ENCODE assay signal across 21 mouse cellular contexts in genomic region chr12:113130732-113131131, GRCm38 (mm10). TPM values are rescaled to one million over a fixed set of nuclear protein-coding genes. Genes with fewer than 3 reads are reported as not detected.
DNase-seq lines count a peak whose midpoint lies in the region; ATAC-seq and TF ChIP-seq lines count a peak whose summit lies in the region.
"Had no signal": no experiment of that assay in that cellular context is flagged by ENCODE, and none has a peak within 500 bp of the region (broad histone marks: within the 10 kb centered on the region; RNA-seq: fewer than 3 reads in every experiment).

No protein-coding gene starts in this region.

- DNase-seq in heart, adult 11 months = peak; percentile 91
- DNase-seq in heart, postnatal 25 days (ENCODE audit: low spot score) = no peak
- no peak for DNase-seq in MEL (ENCODE audit: low read depth, low spot score)
- DNase-seq in fat pad, adult 2 months (ENCODE audit: extremely low read depth, low read depth, low spot score) = peak; percentile 80
- DNase-seq in liver = no peak
- DNase-seq: adrenal gland, adult 2 months; adrenal gland, adult 8-10 months; adrenal gland, postnatal 10 days; adrenal gland, postnatal 14 days; adrenal gland, postnatal 25 days; B cell, adult 2 months; cerebellum, adult 11 months; cerebellum, adult 11-12 months; cerebellum, adult 18-20 months; cerebellum, adult 2 months had no signal

- no peak for TF ChIP-seq EP300 in MEL (IDR thresholded peaks at IDR 0.05; ENCODE audit: low read depth in 1 of 2, low read length in 2 of 2)

- TF ChIP-seq POLR2A in MEL (IDR thresholded peaks at IDR 0.05; ENCODE audit: control insufficient read depth in 1 of 2, insufficient read depth in 1 of 2, low read depth in 1 of 2, low read length in 2 of 2, poor library complexity in 1 of 2) = no peak; a peak in 1 of 4 replicates

- intact Hi-C loops in heart, postnatal 25 days (cut with DNase I) = no loop called here

- no peak for ATAC-seq in granulocyte monocyte progenitor cell, adult 5-6 weeks (replicated peaks; ENCODE audit: poor library complexity, severe bottlenecking)
- ATAC-seq: activated CD4-positive, CD25-positive, alpha-beta regulatory T cell, adult 4 months; CD4-positive, CD25-positive, alpha-beta regulatory T cell, adult 4 months; Patski had no signal

- H3K27ac ChIP-seq in MEL (ENCODE audit: control insufficient read depth, low read depth, low read length) = no peak overlapping the region

- no peak overlapping the region for H3K9ac ChIP-seq in MEL (ENCODE audit: control insufficient read depth, low read depth, low read length, poor library complexity, severe bottlenecking)

- no peak for TF ChIP-seq CTCF in MEL (IDR thresholded peaks at IDR 0.05 in 2 of 3, conservative IDR thresholded peaks at IDR 0.05 in 1 of 3; ENCODE audit: control insufficient read depth in 1 of 3, insufficient read depth in 1 of 3, low read depth in 2 of 3, low read length in 3 of 3, poor library complexity in 1 of 3, severe bottlenecking in 1 of 3)

- H3K9me3 ChIP-seq in MEL (replicated peaks; ENCODE audit: insufficient read depth, low read length) = no peaks in the 10 kb centered on the region
- H3K9me3 ChIP-seq: G1E had no signal

- no peaks in the 10 kb centered on the region for H3K79me2 ChIP-seq in MEL (ENCODE audit: control insufficient read depth, insufficient read depth, low read length, poor library complexity)

- H3K4me1 ChIP-seq in MEL (ENCODE audit: control insufficient read depth in 1 of 2, insufficient read depth in 2 of 2, low read length in 2 of 2) = no peaks in the 10 kb centered on the region

- H3K4me3 ChIP-seq in MEL (ENCODE audit: control insufficient read depth in 1 of 2, insufficient read depth in 1 of 2, low read depth in 2 of 2, low read length in 2 of 2) = no peak overlapping the region

- H3K27me3 ChIP-seq in MEL (ENCODE audit: control insufficient read depth in 1 of 2, insufficient read depth in 2 of 2, low read length in 2 of 2) = no peaks in the 10 kb centered on the region
- H3K27me3 ChIP-seq: CH12.LX, Patski had no signal

- TF ChIP-seq RAD21 in MEL (IDR thresholded peaks at IDR 0.05; ENCODE audit: low read depth, low read length) = no peak

- peaks cover 0 to 62% of the 10 kb centered on the region in 2 experiments; a peak in 2 of 4 replicates for H3K36me3 ChIP-seq in MEL (ENCODE audit: control insufficient read depth in 1 of 2, insufficient read depth in 2 of 2, low read length in 2 of 2)

TF ChIP-seq in MEL, 35 proteins besides CTCF, POLR2A, EP300 and RAD21:
- no peak for TF ChIP-seq NELFE (IDR thresholded peaks at IDR 0.05; ENCODE audit: low read depth, low read length)
- no peak for TF ChIP-seq MXI1 (IDR thresholded peaks at IDR 0.05; ENCODE audit: low read depth, low read length)
- TF ChIP-seq RCOR1 (IDR thresholded peaks at IDR 0.05; ENCODE audit: low read depth, low read length) = no peak
- 0 out of 2 replicates have a peak, but pooled peaks have one; percentile 22 for TF ChIP-seq POLR2AphosphoS2 (IDR thresholded peaks at IDR 0.05; ENCODE audit: low read length)
- no peak for TF ChIP-seq POLR2AphosphoS5 (IDR thresholded peaks at IDR 0.05; ENCODE audit: borderline replicate concordance, low read depth, low read length)
- TF ChIP-seq USF2 (IDR thresholded peaks at IDR 0.05; ENCODE audit: borderline replicate concordance in 1 of 2, insufficient read depth in 1 of 2, low read depth in 1 of 2, low read length in 2 of 2) = no peak

RNA-seq across cellular contexts. Expression of gene Crip2, which starts 9.3 kb away (rescaled TPM):
- 1,000 to 10,000 TPM; 1,410 to 1,505 TPM for total RNA-seq in heart, postnatal 25 days (2021)
- total RNA-seq in MEL (2012; rRNA removed) = 65.2 and 67.8 TPM in 2 replicates
- 100 to 1,000 TPM in 1 of 2 experiments, not detected in 1; 261 TPM for polyA plus RNA-seq in MEL (2012; ENCODE audit: insufficient read depth in 1 of 2, insufficient read length in 2 of 2, low read depth in 1 of 2, low replicate concordance in 2 of 2, missing spikeins in 1 of 2)
- total RNA-seq in granulocyte monocyte progenitor cell, adult 5-6 weeks (2014; fragmentation: Nextera tagmentation) = not detected in 2 replicates
- total RNA-seq in granulocyte monocyte progenitor cell, adult 5-6 weeks (2017) = 0.46 TPM in 1 of 2 replicates, not detected in the other

RNA-seq across cellular contexts. Expression of gene Crip1, which starts 15.4 kb away (rescaled TPM):
- 100 to 1,000 TPM; 178 to 211 TPM for total RNA-seq in heart, postnatal 25 days (2021)
- total RNA-seq in MEL (2012; rRNA removed) = 419 and 438 TPM in 2 replicates
- 100 to 1,000 TPM in 1 of 2 experiments, not detected in 1; 282 TPM for polyA plus RNA-seq in MEL (2012; ENCODE audit: insufficient read depth in 1 of 2, insufficient read length in 2 of 2, low read depth in 1 of 2, low replicate concordance in 2 of 2, missing spikeins in 1 of 2)
- 161 and 242 TPM in 2 replicates for total RNA-seq in granulocyte monocyte progenitor cell, adult 5-6 weeks (2014; fragmentation: Nextera tagmentation)
- total RNA-seq in granulocyte monocyte progenitor cell, adult 5-6 weeks (2017) = 84.6 and 103 TPM in 2 replicates

RNA-seq across cellular contexts. Expression of gene Tedc1, which starts 25.5 kb away (rescaled TPM):
- total RNA-seq in heart, postnatal 25 days (2021) = under 1 TPM; 0.61 to 0.83 TPM
- 40.6 and 50.7 TPM in 2 replicates for total RNA-seq in MEL (2012; rRNA removed)
- polyA plus RNA-seq in MEL (2012; ENCODE audit: insufficient read depth in 1 of 2, insufficient read length in 2 of 2, low read depth in 1 of 2, low replicate concordance in 2 of 2, missing spikeins in 1 of 2) = 10 to 100 TPM in 1 of 2 experiments, not detected in 1; 74.7 TPM
- total RNA-seq in granulocyte monocyte progenitor cell, adult 5-6 weeks (2014; fragmentation: Nextera tagmentation) = 6.5 and 11.1 TPM in 2 replicates
- total RNA-seq in granulocyte monocyte progenitor cell, adult 5-6 weeks (2017) = 6.1 and 22.6 TPM in 2 replicates

RNA-seq across cellular contexts. Expression of gene Mta1, which starts 32.7 kb away (rescaled TPM):
- 10 to 100 TPM; 48.4 to 49.3 TPM for total RNA-seq in heart, postnatal 25 days (2021)
- total RNA-seq in MEL (2012; rRNA removed) = 99.5 and 102 TPM in 2 replicates
- polyA plus RNA-seq in MEL (2012; ENCODE audit: insufficient read depth in 1 of 2, insufficient read length in 2 of 2, low read depth in 1 of 2, low replicate concordance in 2 of 2, missing spikeins in 1 of 2) = 100 to 1,000 TPM in 1 of 2 experiments, 10 to 100 TPM in 1; 69.0 to 410 TPM
- 73.6 and 85.1 TPM in 2 replicates for total RNA-seq in granulocyte monocyte progenitor cell, adult 5-6 weeks (2014; fragmentation: Nextera tagmentation)
- total RNA-seq in granulocyte monocyte progenitor cell, adult 5-6 weeks (2017) = 21.0 and 27.6 TPM in 2 replicates

RNA-seq across cellular contexts. Expression of gene Tmem121, which starts 55.0 kb away (rescaled TPM):
- total RNA-seq in heart, postnatal 25 days (2021) = under 1 TPM in 1 of 2 experiments, not detected in 1; 0.17 TPM
- 14.4 and 17.0 TPM in 2 replicates for total RNA-seq in MEL (2012; rRNA removed)
- polyA plus RNA-seq in MEL (2012; ENCODE audit: insufficient read depth in 1 of 2, insufficient read length in 2 of 2, low read depth in 1 of 2, low replicate concordance in 2 of 2, missing spikeins in 1 of 2) = 10 to 100 TPM in 1 of 2 experiments, not detected in 1; 35.2 TPM
- total RNA-seq in granulocyte monocyte progenitor cell, adult 5-6 weeks (2014; fragmentation: Nextera tagmentation) = 0.17 TPM in 1 of 2 replicates, not detected in the other
- not detected in 2 replicates for total RNA-seq in granulocyte monocyte progenitor cell, adult 5-6 weeks (2017)
- total RNA-seq: CH12.LX, G1E had no signal
- polyA plus RNA-seq: activated CD4-positive, CD25-positive, alpha-beta regulatory T cell, adult 4 months; CD4-positive, CD25-positive, alpha-beta regulatory T cell, adult 4 months; G1E had no signal

Comparison
In these comparisons a context has a peak if more than half of its experiments do, and no peak if none do; other contexts are left out.
1. DNase-seq: peak in heart, adult 11 months (single experiment) and fat pad, adult 2 months (single experiment); none in heart, postnatal 25 days (single experiment), MEL (single experiment) and liver (single experiment).
2. RNA of gene Crip2, which starts 9.3 kb away (total RNA-seq): 1,410 to 1,505 TPM in heart, postnatal 25 days and 65.2 to 67.8 TPM in MEL; 0.46 TPM in granulocyte monocyte progenitor cell, adult 5-6 weeks; every median in the first group is over 10 times any median in the second.